Mouse (Mus musculus): ENCODE results near the gene Fbxl17. TPM values are rescaled to one million over a fixed set of nuclear protein-coding genes. Genes with fewer than 3 reads are reported as not detected.
A peak's percentile ranks its signal among the peaks of the same experiment; 100 is the strongest.

Gene Fbxl17
- polyA plus RNA-seq, 1 experiment from 2014 or later = 3.0 TPM

DNA sequence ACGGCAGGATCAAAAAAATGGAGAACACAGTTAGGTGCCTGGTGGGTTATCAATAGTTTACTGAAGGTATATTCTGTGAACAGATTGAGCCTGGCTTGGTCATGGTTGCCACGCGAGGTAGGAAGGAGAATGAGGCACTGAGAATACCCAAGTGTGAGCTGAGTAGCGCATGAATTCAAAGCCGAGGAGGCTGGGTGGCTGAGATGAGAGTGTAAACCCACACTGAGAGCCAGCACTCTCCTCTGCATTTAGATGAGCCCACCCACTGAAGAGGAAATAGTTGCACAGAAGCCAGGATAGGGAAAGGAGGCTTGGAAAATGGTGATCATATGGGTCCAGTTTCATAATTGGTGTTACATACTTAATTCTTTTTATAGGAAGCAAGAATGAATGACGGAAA is 290.7 kb downstream of the Fbxl17 start:
- no peak overlapping the region for H3K4me3 ChIP-seq (ENCODE audit: low read depth, low read length)
- no peaks in the 10 kb centered on the region for H3K27me3 ChIP-seq (replicated peaks; ENCODE audit: control insufficient read depth, insufficient read depth, low read length)
- ATAC-seq (replicated peaks; ENCODE audit: low FRiP score) (no peak), DNase-seq (ENCODE audit: low spot score) (no peak)
- 91% methylated on average over 6 of the region's 6 CpGs for WGBS
- no peak overlapping the region for H3K4me2 ChIP-seq
- H3K9ac ChIP-seq (ENCODE audit: low read depth, low read length) = no peak overlapping the region
- no peaks in the 10 kb centered on the region for H3K9me3 ChIP-seq (ENCODE audit: control insufficient read depth, low read length)
- no peak overlapping the region for H3K27ac ChIP-seq (ENCODE audit: low read depth, low read length)
- H3K36me3 ChIP-seq (ENCODE audit: control insufficient read depth, insufficient read depth, low read length) = no peaks in the 10 kb centered on the region
- peaks cover 6% of the 10 kb centered on the region; the same call in 1 of the 2 replicates for H3K4me1 ChIP-seq (replicated peaks; ENCODE audit: control insufficient read depth, insufficient read depth, low read length)

- no peak for DNase-seq (ENCODE audit: low spot score)
- WGBS = 91% methylated on average over 4 of the region's 4 CpGs
- Histone ChIP-seq H3K4me3 (ENCODE audit: low read depth, low read length) (no peak overlapping the region), H3K9ac (ENCODE audit: low read depth, low read length) (no peak overlapping the region), H3K27ac (ENCODE audit: low read depth, low read length) (no peak overlapping the region), H3K27me3 (replicated peaks; ENCODE audit: control insufficient read depth, insufficient read depth, low read length) (no peaks in the 10 kb centered on the region), H3K9me3 (ENCODE audit: control insufficient read depth, low read length) (no peaks in the 10 kb centered on the region), H3K36me3 (ENCODE audit: control insufficient read depth, insufficient read depth, low read length) (no peaks in the 10 kb centered on the region), H3K4me1 (replicated peaks; ENCODE audit: control insufficient read depth, insufficient read depth, low read length) (peaks cover 12% of the 10 kb centered on the region; the same call in 1 of the 2 replicates), H3K4me2 (no peak overlapping the region)
- ATAC-seq (replicated peaks; ENCODE audit: low FRiP score) = no peak
Measured at GRCm38 (mm10) chr17:63208346-63208745, 291.5 kb downstream of the Fbxl17 start.

DNA sequence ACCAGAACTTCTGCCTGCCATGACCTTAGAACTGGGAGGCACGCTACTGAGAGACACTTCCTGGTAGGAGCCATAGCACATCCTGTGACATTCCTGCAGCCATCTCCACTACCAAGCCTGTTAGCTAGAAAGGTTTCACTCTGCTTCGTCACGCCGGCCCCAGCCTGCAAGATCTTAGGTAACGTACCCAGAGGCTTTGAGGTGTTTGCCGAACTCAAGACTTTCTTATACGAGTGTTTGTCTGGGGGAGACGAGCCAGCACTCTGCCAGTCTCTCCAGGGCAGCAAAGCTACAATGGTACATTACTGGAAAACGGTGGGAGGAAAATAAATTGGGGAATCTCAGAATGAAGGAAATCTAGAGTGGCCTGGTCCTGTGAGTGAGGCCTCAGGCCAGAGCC is 292.1 kb downstream of the Fbxl17 start:
- ATAC-seq (replicated peaks; ENCODE audit: low FRiP score) (no peak), DNase-seq (ENCODE audit: low spot score) (no peak)
- Histone ChIP-seq H3K9me3 (ENCODE audit: control insufficient read depth, low read length) (no peaks in the 10 kb centered on the region), H3K4me1 (replicated peaks; ENCODE audit: control insufficient read depth, insufficient read depth, low read length) (peaks cover 12% of the 10 kb centered on the region; the same call in 1 of the 2 replicates), H3K4me3 (ENCODE audit: low read depth, low read length) (no peak overlapping the region), H3K9ac (ENCODE audit: low read depth, low read length) (no peak overlapping the region), H3K27ac (ENCODE audit: low read depth, low read length) (no peak overlapping the region), H3K4me2 (no peak overlapping the region), H3K36me3 (ENCODE audit: control insufficient read depth, insufficient read depth, low read length) (no peaks in the 10 kb centered on the region), H3K27me3 (replicated peaks; ENCODE audit: control insufficient read depth, insufficient read depth, low read length) (no peaks in the 10 kb centered on the region)
- WGBS = 88% methylated on average over 9 of the region's 9 CpGs

DNA sequence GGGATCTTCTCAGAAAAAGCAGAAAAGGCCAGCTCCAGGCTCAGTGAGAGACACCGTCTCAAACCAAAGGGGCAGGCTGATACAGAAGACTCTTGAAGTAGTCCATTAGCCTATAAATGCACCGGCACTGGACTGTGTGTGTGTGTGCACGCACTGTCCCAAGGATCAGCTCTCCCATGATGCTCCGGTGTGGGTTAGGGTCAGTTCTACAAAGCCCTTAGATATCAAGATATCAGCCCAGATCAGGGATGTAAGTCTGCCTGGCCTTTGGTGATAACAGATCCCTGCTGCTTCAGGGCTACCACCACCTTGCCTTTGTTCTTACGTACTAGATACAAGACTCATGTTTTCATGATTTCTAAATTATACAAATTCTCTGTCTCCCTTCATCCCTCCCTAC is 294.5 kb downstream of the Fbxl17 start:
- WGBS = 63% methylated on average over 5 of the region's 5 CpGs
- Histone ChIP-seq H3K4me2 (no peak overlapping the region), H3K36me3 (ENCODE audit: control insufficient read depth, insufficient read depth, low read length) (no peaks in the 10 kb centered on the region), H3K4me1 (replicated peaks; ENCODE audit: control insufficient read depth, insufficient read depth, low read length) (peaks cover 12% of the 10 kb centered on the region; the same call in 1 of the 2 replicates), H3K27ac (ENCODE audit: low read depth, low read length) (no peak overlapping the region), H3K9me3 (ENCODE audit: control insufficient read depth, low read length) (no peaks in the 10 kb centered on the region), H3K9ac (ENCODE audit: low read depth, low read length) (no peak overlapping the region; the same call in 1 of the 2 replicates), H3K4me3 (ENCODE audit: low read depth, low read length) (no peak overlapping the region), H3K27me3 (replicated peaks; ENCODE audit: control insufficient read depth, insufficient read depth, low read length) (no peaks in the 10 kb centered on the region)
- ATAC-seq (replicated peaks; ENCODE audit: low FRiP score) (peak; percentile 77), DNase-seq (ENCODE audit: low spot score) (no peak)

GRCm38 (mm10) chr17:63203582-63204190 is 296.1 kb downstream of the Fbxl17 start:
- WGBS = 85% methylated on average over 8 of the region's 8 CpGs
- ATAC-seq (replicated peaks; ENCODE audit: low FRiP score) (no peak), DNase-seq (ENCODE audit: low spot score) (no peak)

GRCm38 (mm10) chr17:63198703-63199102 is 301.1 kb downstream of the Fbxl17 start:
- Histone ChIP-seq H3K27me3 (replicated peaks; ENCODE audit: control insufficient read depth, insufficient read depth, low read length) (no peaks in the 10 kb centered on the region), H3K4me2 (no peak overlapping the region), H3K9ac (ENCODE audit: low read depth, low read length) (no peak overlapping the region), H3K4me1 (replicated peaks; ENCODE audit: control insufficient read depth, insufficient read depth, low read length) (peaks cover 7% of the 10 kb centered on the region), H3K36me3 (ENCODE audit: control insufficient read depth, insufficient read depth, low read length) (no peaks in the 10 kb centered on the region), H3K9me3 (ENCODE audit: control insufficient read depth, low read length) (no peaks in the 10 kb centered on the region), H3K4me3 (ENCODE audit: low read depth, low read length) (no peak overlapping the region), H3K27ac (ENCODE audit: low read depth, low read length) (no peak overlapping the region)
- no peak for DNase-seq (ENCODE audit: low spot score)
- ATAC-seq (replicated peaks; ENCODE audit: low FRiP score) = no peak
- WGBS = 88% methylated on average over 1 of the region's 1 CpGs

More at GRCm38 (mm10) chr17:63203582-63204190, 296.1 kb downstream of the Fbxl17 start:
- H3K27me3 ChIP-seq (replicated peaks; ENCODE audit: control insufficient read depth, insufficient read depth, low read length) = no peaks in the 10 kb centered on the region
- no peaks in the 10 kb centered on the region for H3K9me3 ChIP-seq (ENCODE audit: control insufficient read depth, low read length)
- H3K36me3 ChIP-seq (ENCODE audit: control insufficient read depth, insufficient read depth, low read length) = no peaks in the 10 kb centered on the region
- no peak overlapping the region for H3K27ac ChIP-seq (ENCODE audit: low read depth, low read length)
- no peak overlapping the region for H3K9ac ChIP-seq (ENCODE audit: low read depth, low read length)
- no peak overlapping the region for H3K4me2 ChIP-seq
- H3K4me3 ChIP-seq (ENCODE audit: low read depth, low read length) = no peak overlapping the region
- peaks cover 12% of the 10 kb centered on the region; the same call in 1 of the 2 replicates for H3K4me1 ChIP-seq (replicated peaks; ENCODE audit: control insufficient read depth, insufficient read depth, low read length)

- DNase-seq (ENCODE audit: low spot score) = no peak
- Histone ChIP-seq H3K27me3 (replicated peaks; ENCODE audit: control insufficient read depth, insufficient read depth, low read length) (no peaks in the 10 kb centered on the region), H3K4me2 (no peak overlapping the region), H3K27ac (ENCODE audit: low read depth, low read length) (no peak overlapping the region), H3K36me3 (ENCODE audit: control insufficient read depth, insufficient read depth, low read length) (no peaks in the 10 kb centered on the region), H3K9me3 (ENCODE audit: control insufficient read depth, low read length) (no peaks in the 10 kb centered on the region), H3K4me1 (replicated peaks; ENCODE audit: control insufficient read depth, insufficient read depth, low read length) (peaks cover 6% of the 10 kb centered on the region), H3K9ac (ENCODE audit: low read depth, low read length) (no peak overlapping the region), H3K4me3 (ENCODE audit: low read depth, low read length) (no peak overlapping the region)
- ATAC-seq (replicated peaks; ENCODE audit: low FRiP score) = no peak
- 84% methylated on average over 2 of the region's 2 CpGs for WGBS
Measured at GRCm38 (mm10) chr17:63195496-63195895, 304.3 kb downstream of the Fbxl17 start.

- H3K9ac ChIP-seq (ENCODE audit: low read depth, low read length) = no peak overlapping the region
- H3K4me2 ChIP-seq = peak overlapping the region; percentile 46
- peak; percentile 78 for ATAC-seq (replicated peaks; ENCODE audit: low FRiP score)
- 25% methylated on average over 7 of the region's 7 CpGs for WGBS
- H3K4me1 ChIP-seq (replicated peaks; ENCODE audit: control insufficient read depth, insufficient read depth, low read length) = peaks cover 6% of the 10 kb centered on the region
- H3K27ac ChIP-seq (ENCODE audit: low read depth, low read length) = no peak overlapping the region
- H3K27me3 ChIP-seq (replicated peaks; ENCODE audit: control insufficient read depth, insufficient read depth, low read length) = no peaks in the 10 kb centered on the region
- no peaks in the 10 kb centered on the region for H3K36me3 ChIP-seq (ENCODE audit: control insufficient read depth, insufficient read depth, low read length)
- H3K9me3 ChIP-seq (ENCODE audit: control insufficient read depth, low read length) = no peaks in the 10 kb centered on the region
- no peak for DNase-seq (ENCODE audit: low spot score)
- H3K4me3 ChIP-seq (ENCODE audit: low read depth, low read length) = no peak overlapping the region
Measured at GRCm38 (mm10) chr17:63193196-63193595, 306.6 kb downstream of the Fbxl17 start.

DNA sequence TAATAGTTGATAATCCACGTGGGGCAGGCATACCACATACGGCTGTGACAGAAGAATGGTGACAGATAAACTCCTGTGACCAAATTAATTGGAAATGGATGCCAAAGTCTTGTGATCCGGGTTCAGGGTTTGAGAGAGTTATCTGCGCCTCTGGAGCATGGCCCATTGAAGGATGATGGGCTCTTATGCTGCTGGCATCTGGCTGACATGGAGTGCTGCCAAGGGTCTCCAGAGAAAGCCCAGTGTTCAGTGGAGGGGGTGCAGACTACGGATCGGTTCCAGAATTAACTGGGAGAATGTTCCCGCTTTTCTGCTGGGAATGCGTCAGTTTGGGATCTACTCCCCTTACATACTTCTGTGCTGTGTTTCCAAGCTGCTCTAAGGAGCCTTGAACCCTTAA is 308.5 kb downstream of the Fbxl17 start:
- H3K27me3 ChIP-seq (replicated peaks; ENCODE audit: control insufficient read depth, insufficient read depth, low read length) = no peaks in the 10 kb centered on the region
- 75% methylated on average over 8 of the region's 8 CpGs for WGBS
- H3K4me2 ChIP-seq = no peak overlapping the region
- ATAC-seq (replicated peaks; ENCODE audit: low FRiP score) = no peak
- H3K9me3 ChIP-seq (ENCODE audit: control insufficient read depth, low read length) = no peaks in the 10 kb centered on the region
- no peak for DNase-seq (ENCODE audit: low spot score)
- no peak overlapping the region for H3K4me3 ChIP-seq (ENCODE audit: low read depth, low read length)
- H3K27ac ChIP-seq (ENCODE audit: low read depth, low read length) = no peak overlapping the region
- peaks cover 6% of the 10 kb centered on the region for H3K4me1 ChIP-seq (replicated peaks; ENCODE audit: control insufficient read depth, insufficient read depth, low read length)
- H3K36me3 ChIP-seq (ENCODE audit: control insufficient read depth, insufficient read depth, low read length) = no peaks in the 10 kb centered on the region
- no peak overlapping the region for H3K9ac ChIP-seq (ENCODE audit: low read depth, low read length)
